Mouse (Mus musculus) midbrain, postnatal 0 days (tissue): ENCODE measurements at regions not wholly inside any gene's neighbourhood (a gene's known extent, or its start where the extent isn't known, plus 50 kb on each side); places are given as distances from the start of the nearest gene placed in this dataset.
"Not testable (repeated sequence)": the region's sequence is repeated elsewhere in the genome, so short reads cannot be mapped to it uniquely, and the experiment has no call there.

Source experiments
- ATAC-seq: fragments of 200-750 bp; cut with Nextera tagmentation; 2 replicates; pipeline ENCODE4 v1.8.0; 2017; ENCODE audit warnings: moderate number of reproducible peaks, mild to moderate bottlenecking, moderate TSS enrichment, moderate library complexity; ENCODE audit not compliant: low FRiP score
- DNase-seq: peaks from one replicate; pipeline ENCODE4 v3.0.0-alpha.2; 2015; ENCODE audit warnings: low spot score
- H3K27ac ChIP-seq: fragments of 300-500 bp; sonication (generic); 2 replicates; pipeline ENCODE4 v1.5.1; 2014; ENCODE audit warnings: low read depth, mild to moderate bottlenecking, low read length, mixed read lengths
- H3K27me3 ChIP-seq: fragments of 300-500 bp; sonication (generic); 2 replicates; pipeline ENCODE4 v1.6.1; 2014; ENCODE audit warnings: low read length, control low read depth, mixed read lengths; ENCODE audit not compliant: insufficient read depth
- H3K36me3 ChIP-seq: fragments of 300-500 bp; sonication (generic); 2 replicates; pipeline ENCODE4 v1.6.1; 2014; ENCODE audit warnings: low read length, control low read depth, mixed read lengths; ENCODE audit not compliant: insufficient read depth
- H3K4me1 ChIP-seq: fragments of 300-500 bp; sonication (generic); 2 replicates; pipeline ENCODE4 v1.6.1; 2014; ENCODE audit warnings: mild to moderate bottlenecking, control low read depth, antibody characterized with exemption, low read length, mixed read lengths; ENCODE audit not compliant: insufficient read depth
- H3K4me2 ChIP-seq: fragments of 300-500 bp; sonication (generic); 2 replicates; pipeline ENCODE4 v1.6.1; 2014; ENCODE audit warnings: low read depth, mild to moderate bottlenecking, low read length, mixed read lengths; ENCODE audit not compliant: poor library complexity, severe bottlenecking
- H3K4me3 ChIP-seq: fragments of 300-500 bp; sonication (generic); 2 replicates; pipeline ENCODE4 v1.5.1; 2014; ENCODE audit warnings: low read depth, mild to moderate bottlenecking, low read length, moderate library complexity
- H3K9ac ChIP-seq: fragments of 300-500 bp; sonication (generic); replicated peaks from 2 replicates; pipeline ENCODE4 v1.6.1; 2014; ENCODE audit warnings: mild to moderate bottlenecking, low read length, moderate library complexity, mixed read lengths; ENCODE audit not compliant: poor library complexity, severe bottlenecking
- H3K9me3 ChIP-seq: fragments of 300-500 bp; sonication (generic); 2 replicates; pipeline ENCODE4 v1.6.1; 2016; ENCODE audit warnings: low read length, control low read depth
- CTCF ChIP-seq: IDR thresholded peaks from 2 replicates; pipeline ENCODE4 v1.5.1; 2016; ENCODE audit warnings: antibody characterized with exemption, mild to moderate bottlenecking
- WGBS: fragments of 180-500 bp; shearing (Covaris S2); extraction: QIAGEN DNeasy Blood & Tissue Kit; methylation state at CpG from one replicate; pipeline ENCODE4 v1.1.7; 2014; 5-methylcytosine and 5-hydroxymethylcytosine counted together

DNA sequence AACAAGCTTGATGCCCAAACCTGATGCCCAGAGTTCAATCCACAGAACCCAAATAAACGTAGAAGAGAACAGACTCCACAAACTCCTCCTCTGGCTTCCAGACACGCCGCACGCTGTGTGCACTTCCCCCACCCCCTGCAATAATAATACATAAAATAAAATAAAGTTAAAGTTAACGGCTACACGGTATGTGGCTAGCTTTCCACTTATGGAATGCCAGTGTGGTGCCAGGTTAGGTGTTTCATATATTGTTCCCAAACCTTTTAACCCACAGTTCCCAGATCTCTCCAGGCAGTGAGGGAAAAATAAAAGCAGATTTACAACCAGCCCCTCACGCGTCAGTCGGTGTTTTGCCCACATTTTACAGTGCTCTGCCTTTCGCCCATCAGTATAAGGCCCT, 233.8 kb upstream of the Jarid2 start:
- no peaks in the 10 kb centered on the region for H3K4me1 ChIP-seq
- H3K36me3 ChIP-seq: no peaks in the 10 kb centered on the region
- H3K9ac ChIP-seq: no peak overlapping the region
- no peak overlapping the region for H3K27ac ChIP-seq
- DNase-seq (no peak), ATAC-seq (no peak)
- no peaks in the 10 kb centered on the region for H3K9me3 ChIP-seq
- no peak overlapping the region for H3K4me3 ChIP-seq
- 93% methylated on average over 10 of the region's 10 CpGs for WGBS
- no peaks in the 10 kb centered on the region for H3K27me3 ChIP-seq
- no peak overlapping the region for H3K4me2 ChIP-seq
- no peak for TF ChIP-seq CTCF

DNA sequence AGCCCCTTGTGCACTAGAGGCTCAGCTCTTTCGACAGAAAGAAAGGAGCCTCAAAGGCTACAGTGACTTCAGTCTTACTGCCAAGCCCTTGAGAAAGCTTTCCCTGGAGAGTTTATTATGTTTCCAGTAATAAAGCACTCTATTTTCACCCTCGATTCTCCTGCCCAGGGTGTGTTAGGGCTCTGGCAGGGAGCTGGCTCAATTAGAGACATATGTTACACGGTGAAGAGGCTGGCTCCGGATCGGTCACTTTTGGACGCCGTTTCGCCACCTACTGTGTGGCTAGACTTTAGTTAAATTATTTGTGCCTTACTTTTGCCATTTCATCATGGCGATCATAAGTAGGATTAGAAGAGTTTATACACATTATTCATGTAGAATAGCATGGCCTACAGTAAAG, 232.7 kb upstream of the Jarid2 start:
- Histone ChIP-seq H3K9me3 (no peaks in the 10 kb centered on the region), H3K4me1 (no peaks in the 10 kb centered on the region), H3K4me3 (no peak overlapping the region), H3K27me3 (no peaks in the 10 kb centered on the region), H3K27ac (no peak overlapping the region), H3K36me3 (no peaks in the 10 kb centered on the region), H3K4me2 (no peak overlapping the region), H3K9ac (no peak overlapping the region)
- 54% methylated on average over 9 of the region's 9 CpGs for WGBS
- no peak for ATAC-seq
- DNase-seq: peak; percentile 33
- no peak for TF ChIP-seq CTCF

DNA sequence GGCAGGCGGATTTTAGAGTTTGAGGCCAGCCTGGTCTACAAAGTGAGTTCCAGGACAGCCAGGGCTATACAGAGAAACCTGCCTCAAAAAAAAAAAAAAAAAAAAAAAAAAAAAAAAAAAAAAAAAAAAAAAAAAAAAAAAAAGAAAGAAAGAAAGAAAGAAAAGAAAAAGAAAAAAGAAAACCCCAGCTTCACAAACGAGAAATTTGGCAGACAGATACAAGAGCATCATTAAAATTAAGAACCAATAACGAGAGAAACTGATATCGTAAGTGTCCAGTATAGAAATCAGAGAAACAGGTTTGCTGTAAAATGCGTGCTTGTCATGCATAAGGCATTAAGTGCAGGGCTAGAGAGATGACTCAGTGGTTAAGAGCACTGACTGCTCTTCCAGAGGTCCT, 228.4 kb upstream of the Jarid2 start:
- not testable (repeated sequence) for H3K9me3 ChIP-seq, H3K4me3 ChIP-seq, H3K27me3 ChIP-seq, DNase-seq, H3K4me2 ChIP-seq, H3K27ac ChIP-seq, H3K36me3 ChIP-seq, H3K4me1 ChIP-seq, ATAC-seq, H3K9ac ChIP-seq
- 89% methylated on average over 5 of the region's 5 CpGs for WGBS

DNA sequence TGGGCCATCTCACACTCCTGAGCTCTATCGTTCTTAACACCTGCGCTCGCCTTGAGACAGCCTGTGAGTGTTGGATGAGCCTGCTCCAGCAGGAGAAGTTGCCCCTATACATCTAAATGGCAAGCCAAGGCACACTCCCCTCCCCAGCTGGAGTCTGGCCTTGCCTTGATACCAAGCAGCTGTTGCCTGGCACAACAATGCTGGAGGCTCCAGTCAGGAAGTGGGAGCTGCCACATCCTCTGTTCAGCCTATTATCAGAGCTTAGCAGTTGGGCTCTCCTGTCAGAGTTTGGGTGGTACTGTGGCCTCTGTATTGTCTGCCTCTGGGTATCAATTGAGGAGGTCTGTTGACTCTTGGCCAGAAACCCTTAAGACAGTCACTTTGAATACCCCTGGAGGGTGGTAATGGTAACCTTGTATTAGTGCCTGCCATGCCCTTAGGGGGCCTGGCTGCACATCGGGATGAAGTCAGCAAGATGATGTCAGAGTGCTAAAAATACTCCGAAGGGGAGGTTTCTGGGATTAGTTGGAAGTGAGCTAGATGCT, 227.4 kb upstream of the Jarid2 start:
- no peak for TF ChIP-seq CTCF
- Histone ChIP-seq H3K9ac (no peak overlapping the region), H3K36me3 (no peaks in the 10 kb centered on the region), H3K27me3 (no peaks in the 10 kb centered on the region), H3K27ac (no peak overlapping the region), H3K4me3 (no peak overlapping the region), H3K4me1 (no peaks in the 10 kb centered on the region), H3K4me2 (no peak overlapping the region), H3K9me3 (no peaks in the 10 kb centered on the region)
- DNase-seq (peak; percentile 78), ATAC-seq (no peak; the same call in 1 of the 2 replicates)
- 56% methylated on average over 5 of the region's 5 CpGs for WGBS

GRCm38 (mm10) chr13:44502612-44503256, 226.5 kb upstream of the Jarid2 start:
- DNase-seq (peak; percentile 55), ATAC-seq (no peak)
- H3K27me3 ChIP-seq: no peaks in the 10 kb centered on the region
- H3K27ac ChIP-seq: no peak overlapping the region
- H3K4me2 ChIP-seq: no peak overlapping the region
- no peaks in the 10 kb centered on the region for H3K9me3 ChIP-seq
- no peaks in the 10 kb centered on the region for H3K36me3 ChIP-seq
- TF ChIP-seq CTCF: no peak
- 58% methylated on average over 10 of the region's 10 CpGs for WGBS
- no peaks in the 10 kb centered on the region for H3K4me1 ChIP-seq
- H3K4me3 ChIP-seq: no peak overlapping the region
- H3K9ac ChIP-seq: no peak overlapping the region

- DNase-seq (no peak), ATAC-seq (no peak)
- 89% methylated on average over 15 of the region's 15 CpGs for WGBS
- Histone ChIP-seq H3K9ac (no peak overlapping the region), H3K36me3 (no peaks in the 10 kb centered on the region), H3K9me3 (no peaks in the 10 kb centered on the region), H3K4me1 (no peaks in the 10 kb centered on the region), H3K4me2 (no peak overlapping the region), H3K4me3 (no peak overlapping the region), H3K27ac (no peak overlapping the region), H3K27me3 (no peaks in the 10 kb centered on the region)
- TF ChIP-seq CTCF: no peak
These were observed 225.9 kb upstream of the Jarid2 start for GRCm38 (mm10) chr13:44503257-44503950.
